Mouse (Mus musculus) MEL (cell line): ENCODE results near the gene Thsd4.

Source experiments
- CTCF ChIP-seq, 3 experiments: IDR thresholded peaks in 2 of 3; conservative IDR thresholded peaks in 1 of 3; 2 replicates each; pipeline ENCODE4 v1.5.1; 2011 to 2012; ENCODE audit warnings: low read length in 3 of 3, low read depth in 2 of 3, mild to moderate bottlenecking in 2 of 3, improper control_type of control experiment in 1 of 3, inconsistent platforms in 1 of 3, mixed read lengths in 1 of 3, moderate library complexity in 1 of 3; ENCODE audit not compliant: control insufficient read depth in 1 of 3, insufficient read depth in 1 of 3, poor library complexity in 1 of 3, severe bottlenecking in 1 of 3
- EP300 ChIP-seq, 2 experiments: IDR thresholded peaks; 2 replicates each; pipeline ENCODE4 v1.6.1; 2011; ENCODE audit warnings: improper control_type of control experiment in 2 of 2, low read length in 2 of 2, low read depth in 1 of 2, mild to moderate bottlenecking in 1 of 2
- MAZ ChIP-seq: IDR thresholded peaks from 2 replicates; pipeline ENCODE4 v1.6.1; 2012; ENCODE audit warnings: low read depth, mild to moderate bottlenecking, inconsistent platforms, low read length, improper control_type of control experiment
- MXI1 ChIP-seq: IDR thresholded peaks from 2 replicates; pipeline ENCODE4 v1.6.1; 2011; ENCODE audit warnings: mild to moderate bottlenecking, low read depth, low read length, improper control_type of control experiment
- POLR2A ChIP-seq, 2 experiments: IDR thresholded peaks; 2 replicates each; pipeline ENCODE4 v1.6.1; 2011 to 2012; ENCODE audit warnings: low read length in 2 of 2, mild to moderate bottlenecking in 2 of 2, control low read depth in 1 of 2, improper control_type of control experiment in 1 of 2, low read depth in 1 of 2, moderate library complexity in 1 of 2; ENCODE audit not compliant: control insufficient read depth in 1 of 2, insufficient read depth in 1 of 2, poor library complexity in 1 of 2
- POLR2AphosphoS2 ChIP-seq: IDR thresholded peaks from 2 replicates; pipeline ENCODE4 v1.6.1; 2011; ENCODE audit warnings: low read length, improper control_type of control experiment
- RCOR1 ChIP-seq: IDR thresholded peaks from 2 replicates; pipeline ENCODE4 v1.6.1; 2012; ENCODE audit warnings: low read depth, mild to moderate bottlenecking, inconsistent platforms, low read length, improper control_type of control experiment
- SIN3A ChIP-seq: IDR thresholded peaks from 2 replicates; pipeline ENCODE4 v1.6.1; 2012; ENCODE audit warnings: low read length, improper control_type of control experiment, inconsistent platforms
- ZMIZ1 ChIP-seq: IDR thresholded peaks from 2 replicates; pipeline ENCODE4 v1.6.1; 2012; ENCODE audit warnings: low read depth, mild to moderate bottlenecking, inconsistent platforms, low read length, improper control_type of control experiment, moderate library complexity

DNA sequence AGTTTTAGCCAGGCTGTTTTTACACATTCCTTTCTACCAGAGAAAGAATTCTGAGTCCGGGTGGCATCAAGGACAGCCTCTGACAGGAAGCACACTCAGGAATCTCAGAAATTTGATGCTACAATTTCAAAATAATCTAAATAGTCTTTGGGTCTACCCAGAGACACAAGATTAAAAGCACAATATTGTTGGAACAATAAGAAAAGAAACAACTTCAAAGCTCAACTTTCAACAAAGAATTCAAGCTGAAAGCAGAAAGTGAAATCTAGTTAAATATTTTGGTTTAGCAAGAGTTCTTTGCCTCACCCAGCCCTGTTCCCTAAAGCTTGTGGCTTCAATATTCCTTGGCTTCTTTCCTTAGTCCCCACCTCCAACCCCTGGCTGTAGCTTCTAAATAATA lies 415.7 kb downstream of the Thsd4 start:
- TF ChIP-seq CTCF (IDR thresholded peaks at IDR 0.05 in 2 of 3, conservative IDR thresholded peaks at IDR 0.05 in 1 of 3; ENCODE audit: control insufficient read depth in 1 of 3, insufficient read depth in 1 of 3, low read depth in 2 of 3, low read length in 3 of 3, poor library complexity in 1 of 3, severe bottlenecking in 1 of 3) (no peak), POLR2AphosphoS2 (no peak), POLR2A (IDR thresholded peaks at IDR 0.05; ENCODE audit: control insufficient read depth in 1 of 2, insufficient read depth in 1 of 2, low read depth in 1 of 2, low read length in 2 of 2, poor library complexity in 1 of 2) (no peak), MXI1 (no peak), SIN3A (no peak), MAZ (no peak), EP300 (IDR thresholded peaks at IDR 0.05; ENCODE audit: low read depth in 1 of 2, low read length in 2 of 2) (no peak), RCOR1 (no peak), ZMIZ1 (no peak)
